ENCODE assay signal across 13 mouse cellular contexts in genomic region chr1:192557978-192558594, GRCm38 (mm10).
DNase-seq lines count a peak whose midpoint lies in the region; ATAC-seq and TF ChIP-seq lines count a peak whose summit lies in the region.
"Had no signal": no experiment of that assay in that cellular context is flagged by ENCODE, and none has a peak within 500 bp of the region (broad histone marks: within the 10 kb centered on the region; RNA-seq: fewer than 3 reads in every experiment).

No protein-coding gene starts in this region.

- no peaks in the 10 kb centered on the region for H3K9me3 ChIP-seq in midbrain, embryonic 10.5 days (replicated peaks)
- no peaks in the 10 kb centered on the region for H3K9me3 ChIP-seq in midbrain, embryonic 15.5 days
- H3K9me3 ChIP-seq in liver, postnatal 0 days (ENCODE audit: low read length): no peaks in the 10 kb centered on the region
- H3K9me3 ChIP-seq: heart, embryonic 12.5 days; lung, embryonic 15.5 days; neural tube, embryonic 13.5 days had no signal

- H3K4me2 ChIP-seq in midbrain, embryonic 15.5 days: no peak overlapping the region
- H3K4me2 ChIP-seq in liver, postnatal 0 days (ENCODE audit: low read depth, low read length): no peak overlapping the region
- H3K4me2 ChIP-seq: heart, embryonic 12.5 days; lung, embryonic 15.5 days; neural tube, embryonic 13.5 days had no signal

- no peaks in the 10 kb centered on the region for H3K27me3 ChIP-seq in midbrain, embryonic 10.5 days (ENCODE audit: low read depth, poor library complexity, severe bottlenecking)
- H3K27me3 ChIP-seq in midbrain, embryonic 15.5 days (replicated peaks): no peaks in the 10 kb centered on the region
- no peaks in the 10 kb centered on the region for H3K27me3 ChIP-seq in liver, postnatal 0 days (ENCODE audit: insufficient read depth, low read length)
- H3K27me3 ChIP-seq: heart, embryonic 12.5 days; lung, embryonic 15.5 days; neural tube, embryonic 13.5 days had no signal

- peaks cover 21% of the 10 kb centered on the region; the same call in 1 of the 2 replicates for H3K4me1 ChIP-seq in midbrain, embryonic 10.5 days
- no peaks in the 10 kb centered on the region for H3K4me1 ChIP-seq in midbrain, embryonic 15.5 days
- peaks cover 3% of the 10 kb centered on the region; the same call in 1 of the 2 replicates for H3K4me1 ChIP-seq in liver, postnatal 0 days (ENCODE audit: insufficient read depth)
- H3K4me1 ChIP-seq: heart, embryonic 12.5 days; lung, embryonic 15.5 days had no signal

- no peak; the same call in 1 of the 2 replicates for ATAC-seq in midbrain, embryonic 15.5 days (replicated peaks)
- ATAC-seq in liver, postnatal 0 days: no peak

- H3K9ac ChIP-seq in midbrain, embryonic 15.5 days: no peak overlapping the region
- H3K9ac ChIP-seq in liver, postnatal 0 days (replicated peaks): no peak overlapping the region
- H3K9ac ChIP-seq: heart, embryonic 12.5 days; lung, embryonic 15.5 days; neural tube, embryonic 13.5 days had no signal

- DNase-seq in cerebellum, adult 9-11 months: peak; percentile 15
- no peak for DNase-seq in cerebellum, adult 11 months
- no peak for DNase-seq in midbrain, embryonic 10.5 days (ENCODE audit: low spot score)
- DNase-seq in layer of hippocampus, adult 2 months (ENCODE audit: low spot score in 2 of 2): peak in 1 of 2 experiments; percentile 53
- DNase-seq in retina, embryonic 14.5 days (ENCODE audit: low spot score): peak; percentile 48
- DNase-seq in natural killer cell, adult 2 months (ENCODE audit: low spot score in 2 of 2): no peak
- DNase-seq in liver, postnatal 0 days: no peak
- DNase-seq: adrenal gland, postnatal 14 days; kidney, adult 11 months had no signal

- no peak for TF ChIP-seq EP300 in liver, postnatal 0 days (IDR thresholded peaks at IDR 0.05; ENCODE audit: low read depth)

- peak overlapping the region; percentile 38 for H3K27ac ChIP-seq in midbrain, embryonic 10.5 days (replicated peaks)
- H3K27ac ChIP-seq in midbrain, embryonic 15.5 days: no peak overlapping the region
- H3K27ac ChIP-seq in layer of hippocampus, adult 2 months: peak overlapping the region; percentile 65
- no peak overlapping the region for H3K27ac ChIP-seq in liver, postnatal 0 days (ENCODE audit: low read depth)
- H3K27ac ChIP-seq: lung, embryonic 15.5 days; neural tube, embryonic 13.5 days had no signal

- TF ChIP-seq CTCF in layer of hippocampus, adult 2 months (conservative IDR thresholded peaks at IDR 0.05): no peak
- no peak for TF ChIP-seq CTCF in liver, postnatal 0 days (IDR thresholded peaks at IDR 0.05; ENCODE audit: low read depth)

- H3K36me3 ChIP-seq in midbrain, embryonic 10.5 days: no peaks in the 10 kb centered on the region
- H3K36me3 ChIP-seq in midbrain, embryonic 15.5 days (replicated peaks): no peaks in the 10 kb centered on the region
- H3K36me3 ChIP-seq in liver, postnatal 0 days (replicated peaks; ENCODE audit: insufficient read depth, low read length): no peaks in the 10 kb centered on the region
- H3K36me3 ChIP-seq: heart, embryonic 12.5 days; lung, embryonic 15.5 days; neural tube, embryonic 13.5 days had no signal

- 66% methylated on average over 5 of the region's 5 CpGs for WGBS in midbrain, embryonic 10.5 days
- 41% methylated on average over 5 of the region's 5 CpGs for WGBS in midbrain, embryonic 15.5 days
- 69% methylated on average over 5 of the region's 5 CpGs for WGBS in liver, postnatal 0 days (ENCODE audit: insufficient replicate concordance)

- no peak overlapping the region for H3K4me3 ChIP-seq in midbrain, embryonic 10.5 days
- H3K4me3 ChIP-seq in midbrain, embryonic 15.5 days: no peak overlapping the region
- H3K4me3 ChIP-seq in layer of hippocampus, adult 2 months: no peak overlapping the region
- H3K4me3 ChIP-seq in liver, postnatal 0 days (ENCODE audit: low read depth, low read length): no peak overlapping the region
- H3K4me3 ChIP-seq: heart, embryonic 12.5 days; lung, embryonic 15.5 days; neural tube, embryonic 13.5 days had no signal

Comparison
In these comparisons a context has a peak if more than half of its experiments do, and no peak if none do; other contexts are left out.
1. DNase-seq: peak in cerebellum, adult 9-11 months (single experiment) and retina, embryonic 14.5 days (single experiment); none in cerebellum, adult 11 months (single experiment), midbrain, embryonic 10.5 days (single experiment), natural killer cell, adult 2 months (0 of 2) and liver, postnatal 0 days (single experiment).
2. H3K27ac ChIP-seq: peak in midbrain, embryonic 10.5 days (single experiment) and layer of hippocampus, adult 2 months (single experiment); none in midbrain, embryonic 15.5 days (single experiment) and liver, postnatal 0 days (single experiment).